Mouse (Mus musculus) lung, postnatal 25 days (tissue): ENCODE measurements around the gene Ddx31.

Experiments
- DNase-seq: peaks from one replicate; pipeline ENCODE4 v3.0.0; 2022; ENCODE audit warnings: low spot score

The Ddx31 gene

DNA sequence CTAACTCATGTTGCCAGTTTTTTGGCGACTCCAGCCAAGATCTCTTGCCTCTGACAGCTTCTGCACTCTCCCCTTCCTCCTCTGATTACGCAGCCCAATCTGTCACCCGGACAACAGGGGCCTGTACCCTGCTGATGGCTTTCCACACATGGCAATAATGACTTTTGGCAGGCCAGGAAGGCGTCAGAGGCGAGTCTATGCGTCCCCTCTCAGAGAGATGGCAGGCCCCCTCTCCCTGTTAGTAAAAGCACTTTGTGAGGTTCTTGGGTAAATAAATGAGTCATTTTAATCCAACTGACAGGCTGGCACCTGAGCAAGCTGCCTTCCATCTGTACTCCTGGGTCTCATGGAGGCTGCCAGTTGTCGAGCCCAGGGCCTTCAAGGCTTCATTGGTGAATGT, 27.3 kb downstream of the Ddx31 start:
- DNase-seq, result no peak

- no peak for DNase-seq
Observed at GRCm38 (mm10) chr2:28875554-28875953, 35.3 kb downstream of the Ddx31 start.

- no peak for DNase-seq
Observed at GRCm38 (mm10) chr2:28881275-28881674, 41.1 kb downstream of the Ddx31 start.

GRCm38 (mm10) chr2:28882047-28882446, 41.8 kb downstream of the Ddx31 start:
- DNase-seq, result no peak

- no peak for DNase-seq
Observed at GRCm38 (mm10) chr2:28882826-28883485, 42.8 kb downstream of the Ddx31 start.

GRCm38 (mm10) chr2:28884914-28885313, 44.7 kb downstream of the Ddx31 start:
- no peak for DNase-seq

DNA sequence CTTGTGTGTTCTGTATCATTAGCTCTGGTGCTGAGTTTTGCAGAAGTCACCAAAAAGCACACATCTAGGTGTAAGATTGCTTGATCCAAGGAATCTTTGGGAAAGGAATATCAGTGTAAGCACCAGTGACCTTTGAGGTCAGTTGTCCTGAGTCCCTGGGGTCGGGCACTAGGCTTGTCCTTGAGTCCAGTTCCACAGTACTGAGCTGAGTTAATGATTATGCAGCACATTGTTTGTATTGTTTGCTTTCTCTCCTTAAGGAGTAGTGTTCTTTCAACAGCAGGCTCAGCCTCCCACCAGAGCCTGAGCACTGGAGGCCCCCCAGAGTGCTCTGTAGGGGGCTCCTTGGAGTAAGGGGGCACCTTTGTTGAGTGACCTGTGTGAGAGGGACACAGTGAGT, 52.6 kb downstream of the Ddx31 start:
- DNase-seq, result no peak

- DNase-seq, result no peak
Observed at GRCm38 (mm10) chr2:28893526-28893925, 53.3 kb downstream of the Ddx31 start.

DNA sequence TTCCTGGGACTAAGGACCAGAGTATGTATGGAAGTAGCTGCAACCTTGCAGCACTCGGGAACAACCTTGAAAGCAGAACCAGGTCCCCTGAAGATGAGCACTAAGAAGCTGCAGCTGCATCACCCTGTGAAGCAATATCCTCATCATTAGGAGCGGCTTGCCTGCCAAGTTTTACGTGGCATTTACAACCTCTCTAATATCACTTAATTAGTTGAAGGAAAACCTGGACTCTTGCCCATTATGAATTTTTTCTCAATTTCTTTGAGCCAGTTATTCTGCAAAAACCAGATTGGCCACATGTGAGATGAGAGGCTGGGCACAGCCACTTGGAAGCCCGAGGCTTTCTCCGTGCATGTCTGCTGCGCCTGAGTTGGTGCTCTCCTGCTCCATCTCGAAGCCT, 55.7 kb downstream of the Ddx31 start:
- peak; percentile 8 for DNase-seq

DNA sequence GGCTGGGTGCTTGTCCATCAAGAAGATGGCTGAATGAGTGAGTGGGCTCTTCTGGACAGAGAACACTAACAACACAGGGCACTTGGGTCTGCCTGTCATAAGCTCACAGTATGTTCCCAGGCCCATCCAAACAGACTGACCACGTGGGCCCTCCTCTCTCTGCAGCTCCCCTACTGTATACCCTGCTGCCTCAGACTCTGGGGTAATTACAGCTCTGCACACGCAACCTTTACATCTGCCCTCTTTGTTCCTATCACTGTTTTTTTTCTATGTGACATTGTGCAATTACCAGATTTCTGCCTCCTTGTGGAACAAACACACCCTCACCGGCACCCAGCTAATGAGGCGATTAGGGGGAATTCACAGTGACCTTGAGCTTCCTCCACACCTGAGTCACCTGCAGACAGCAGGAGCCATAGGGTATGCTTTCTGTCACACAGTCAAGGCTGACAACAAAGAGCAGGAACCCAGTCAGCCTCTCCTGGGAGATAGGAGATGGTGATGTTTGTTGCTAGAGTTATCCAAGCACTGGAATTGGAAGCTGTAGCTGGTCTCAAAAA, 57.2 kb downstream of the Ddx31 start:
- DNase-seq, result no peak

DNA sequence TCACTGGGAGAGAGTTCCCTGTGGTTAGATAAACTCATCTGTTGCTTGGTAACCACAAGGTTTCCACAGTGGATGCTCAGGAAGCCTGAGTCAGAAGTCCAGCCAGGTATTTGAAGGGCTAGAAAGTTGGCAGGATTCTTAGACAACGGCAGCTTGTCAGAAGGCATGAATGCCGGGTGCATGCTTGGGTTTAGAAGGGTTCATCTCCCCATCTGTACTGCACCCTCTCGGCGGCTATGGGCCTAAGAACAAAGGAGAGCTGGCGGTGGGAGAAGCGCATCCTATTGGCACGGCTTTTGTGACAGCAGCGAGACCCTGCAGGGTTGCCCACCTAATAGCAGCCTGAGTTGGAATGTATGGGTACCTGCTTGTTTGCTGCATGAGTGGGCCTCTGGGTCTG, 62.1 kb downstream of the Ddx31 start:
- DNase-seq, result no peak

- no peak for DNase-seq
Observed at GRCm38 (mm10) chr2:28903871-28904270, 63.7 kb downstream of the Ddx31 start.

DNA sequence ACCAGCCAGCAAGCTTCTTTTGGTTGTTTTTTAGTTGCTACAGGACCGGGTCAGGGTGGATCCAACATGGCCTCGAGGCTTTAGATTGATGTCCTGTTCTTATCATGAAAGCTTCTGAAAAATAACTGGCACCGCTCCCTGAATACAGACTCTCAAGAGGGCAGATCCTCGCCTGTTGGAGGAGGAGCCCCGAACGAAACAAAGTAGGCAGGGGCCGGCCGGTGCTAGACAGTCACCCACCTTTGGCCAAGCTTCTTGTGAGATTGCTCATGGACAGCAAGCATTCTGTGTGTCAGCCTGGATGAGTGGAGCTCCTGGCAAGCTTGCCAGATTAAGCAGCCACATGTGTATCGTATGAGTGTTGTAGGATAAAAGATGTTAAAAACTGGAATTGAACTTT, 64.6 kb downstream of the Ddx31 start:
- no peak for DNase-seq

- DNase-seq, result no peak
Observed at GRCm38 (mm10) chr2:28905561-28905960, 65.4 kb downstream of the Ddx31 start.

GRCm38 (mm10) chr2:28907691-28908388, 67.6 kb downstream of the Ddx31 start:
- no peak for DNase-seq

DNA sequence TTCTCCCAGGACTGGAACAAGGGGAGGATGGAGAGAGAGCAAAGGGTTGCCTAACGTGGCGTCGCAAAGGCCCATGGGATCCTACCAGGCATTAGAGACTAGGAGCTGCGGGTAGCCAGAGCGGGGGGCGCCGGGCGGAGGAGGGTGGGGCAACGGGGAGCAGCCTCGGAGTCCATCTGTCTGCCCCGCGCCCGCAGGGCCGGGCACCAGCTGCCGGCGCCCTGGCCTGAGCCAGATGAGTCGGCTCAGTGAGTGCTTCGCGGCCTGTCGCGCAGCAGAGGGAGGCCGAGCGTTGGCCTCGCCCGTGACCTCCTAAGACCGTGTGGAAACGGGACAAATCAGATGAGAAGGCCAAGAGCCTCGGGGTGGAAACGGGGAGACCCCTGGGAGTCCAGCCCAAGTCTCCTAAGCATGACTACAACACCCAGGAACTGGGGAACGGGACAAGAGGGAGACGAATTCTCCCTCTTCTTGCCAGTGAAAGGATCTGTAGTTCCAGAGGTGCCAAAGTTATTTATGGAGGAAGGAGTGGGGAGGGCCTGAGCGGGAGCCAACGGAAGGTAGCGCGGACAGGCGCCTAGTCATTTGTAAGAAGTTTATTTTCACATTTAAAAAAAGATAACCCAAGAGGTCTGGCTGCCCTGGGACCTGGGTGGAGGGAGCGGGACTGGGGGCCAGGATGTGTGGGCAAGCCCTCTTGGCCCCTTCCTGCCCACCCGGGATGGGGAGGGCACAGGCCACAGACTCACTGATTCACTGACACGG, 68.4 kb downstream of the Ddx31 start:
- DNase-seq, result no peak

DNA sequence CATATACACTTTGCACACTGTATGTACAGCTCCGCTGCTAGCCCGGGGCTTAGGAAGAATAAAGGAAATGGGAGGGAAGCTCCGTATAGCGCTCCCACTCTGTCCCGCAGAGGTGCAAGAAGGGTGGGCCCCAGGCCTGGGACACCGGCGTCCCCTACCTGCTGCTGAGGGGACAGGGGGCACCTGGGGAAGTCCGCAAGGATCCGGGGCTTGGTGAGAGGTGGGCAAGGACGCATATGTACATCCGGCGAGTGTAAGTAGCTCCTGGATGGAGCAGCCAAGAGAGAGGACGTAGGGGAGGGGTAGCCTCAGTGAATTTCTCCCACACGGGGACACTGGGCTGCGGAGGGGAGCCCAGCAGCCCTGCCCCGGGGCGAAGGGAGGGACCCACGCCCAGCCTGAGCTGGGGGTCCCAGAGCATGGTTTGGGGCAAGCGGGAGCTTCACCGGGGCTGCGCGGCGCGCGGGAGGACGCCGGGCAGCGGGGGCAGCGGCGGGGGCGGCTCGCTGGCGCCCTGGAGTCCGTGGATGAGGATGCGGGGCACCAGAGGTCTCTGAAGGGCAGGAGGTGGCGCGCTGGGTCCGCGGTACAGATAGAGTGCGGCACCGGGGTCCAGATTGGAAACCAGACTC, 69.1 kb downstream of the Ddx31 start:
- no peak for DNase-seq

GRCm38 (mm10) chr2:28909818-28910710, 69.9 kb downstream of the Ddx31 start:
- no peak for DNase-seq

GRCm38 (mm10) chr2:28910877-28911276, 70.7 kb downstream of the Ddx31 start:
- no peak for DNase-seq

- no peak for DNase-seq
Observed at GRCm38 (mm10) chr2:28911331-28912038, 71.3 kb downstream of the Ddx31 start.
